Mouse (Mus musculus) thymus, adult 18-20 months (tissue): ENCODE measurements around the gene Plk5.

Experiments used
- DNase-seq, 2 experiments: peaks; one replicate each; pipeline ENCODE4 v3.0.0; 2022; ENCODE audit warnings: mixed read lengths in 2 of 2

Gene Plk5

DNA sequence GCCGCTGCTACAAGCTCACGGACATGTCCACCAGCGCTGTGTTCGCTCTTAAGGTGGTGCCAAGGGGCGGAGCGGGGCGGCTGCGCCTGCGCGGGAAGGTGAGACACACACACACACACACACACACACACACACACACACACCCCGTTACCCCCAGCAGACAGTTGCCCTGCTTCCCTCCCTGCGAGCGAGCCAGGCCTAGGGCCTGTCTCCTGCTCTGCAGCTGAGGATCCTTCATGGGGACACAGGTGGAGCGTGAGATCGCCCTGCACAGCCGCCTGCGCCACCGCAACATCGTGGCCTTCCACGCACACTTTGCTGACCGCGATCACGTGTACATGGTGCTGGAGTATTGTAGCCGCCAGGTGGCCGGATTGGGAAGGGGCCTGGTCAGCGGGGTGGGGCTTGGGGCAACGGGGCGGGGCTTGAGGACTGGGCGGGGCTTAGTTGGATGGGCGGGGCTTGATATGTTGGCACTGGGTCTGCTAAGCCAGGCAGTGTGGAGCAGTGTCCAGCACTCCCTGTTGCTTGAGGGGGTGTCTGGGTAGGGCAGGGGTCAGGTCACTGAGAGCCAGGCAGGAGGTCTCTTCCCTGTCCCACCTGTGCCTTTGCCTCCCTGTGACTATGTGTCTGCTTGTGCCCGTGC lies 1.9 kb downstream of the Plk5 start:
- no peak for DNase-seq

DNA sequence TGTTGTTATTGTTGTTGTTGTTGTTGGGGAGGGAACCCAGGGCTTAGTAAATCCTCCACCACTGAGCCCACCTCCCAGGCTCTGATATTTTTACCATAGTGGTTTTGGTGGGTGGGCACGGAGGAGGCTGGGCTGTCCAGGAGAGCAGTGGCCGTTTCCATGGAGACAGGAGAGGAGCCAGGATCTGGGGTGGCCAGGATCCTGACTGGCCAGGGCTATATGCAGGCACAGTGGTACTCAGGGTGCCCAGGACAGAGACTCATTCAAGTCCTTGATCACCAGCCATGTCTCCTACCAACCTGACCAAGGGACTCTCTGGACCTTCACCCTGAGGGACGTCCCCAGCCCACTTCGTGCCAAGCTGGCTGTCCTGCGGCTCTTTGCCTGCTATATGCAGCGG lies 7.5 kb downstream of the Plk5 start:
- no peak for DNase-seq

DNA sequence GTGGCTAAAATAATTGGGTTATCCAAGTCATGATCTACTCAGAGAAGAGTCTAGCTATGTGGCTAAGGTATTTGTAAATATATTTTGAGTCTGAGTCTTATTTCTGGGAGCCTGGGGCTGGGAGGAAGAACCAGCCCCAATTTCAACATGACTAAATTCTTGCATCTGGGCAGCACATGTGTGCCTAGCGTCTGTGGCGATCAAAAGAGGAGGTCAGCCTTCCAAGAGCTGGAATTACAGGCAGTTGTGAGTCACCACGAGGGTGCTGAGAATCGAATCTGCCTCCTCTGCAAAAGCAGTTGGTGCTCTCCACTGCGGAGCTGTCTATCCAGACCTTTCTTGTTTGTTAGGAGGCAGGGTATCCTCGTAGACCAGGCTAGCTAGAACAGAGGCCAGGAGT lies 9.5 kb downstream of the Plk5 start:
- DNase-seq, result no peak

DNA sequence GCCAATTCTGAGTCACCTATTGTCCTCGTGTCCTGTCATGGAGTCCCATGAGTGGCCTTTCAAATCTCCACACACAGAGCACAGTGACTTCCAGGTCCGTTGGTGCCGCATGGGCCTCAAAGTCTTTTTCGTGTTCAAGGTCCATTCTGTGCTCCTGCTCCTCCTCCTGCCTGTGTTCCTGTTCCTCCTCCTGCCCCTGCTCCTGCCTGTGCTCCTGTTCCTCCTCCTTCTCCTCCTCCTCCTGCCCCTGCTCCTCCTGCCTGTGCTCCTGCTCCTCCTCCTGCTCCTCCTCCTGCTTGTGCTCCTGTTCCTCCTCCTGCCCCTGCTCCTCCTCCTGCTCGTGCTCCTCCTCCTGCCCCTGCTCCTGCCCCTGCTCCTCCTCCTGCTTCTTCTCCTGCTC lies 11.7 kb downstream of the Plk5 start:
- no peak for DNase-seq

DNA sequence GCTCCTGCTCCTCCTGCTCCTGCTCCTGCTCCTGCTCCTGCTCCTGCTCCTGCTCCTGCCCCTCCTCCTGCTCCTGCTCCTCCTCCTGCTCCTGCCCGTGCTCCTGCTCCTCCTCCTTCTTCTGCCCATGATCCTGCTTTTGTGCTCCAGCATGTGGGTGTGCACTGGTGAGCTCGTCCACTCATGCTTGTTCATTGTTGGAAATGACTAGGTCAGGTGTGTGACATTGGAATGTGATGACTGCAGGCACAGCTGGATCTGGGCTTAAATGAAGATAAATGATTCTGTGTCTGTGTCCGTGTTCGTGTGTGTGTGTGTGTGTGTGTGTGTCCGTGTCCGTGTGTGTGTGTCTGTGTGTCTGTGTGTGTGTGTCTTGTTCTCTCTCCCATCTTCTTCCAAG lies 12.1 kb downstream of the Plk5 start:
- no peak for DNase-seq

DNA sequence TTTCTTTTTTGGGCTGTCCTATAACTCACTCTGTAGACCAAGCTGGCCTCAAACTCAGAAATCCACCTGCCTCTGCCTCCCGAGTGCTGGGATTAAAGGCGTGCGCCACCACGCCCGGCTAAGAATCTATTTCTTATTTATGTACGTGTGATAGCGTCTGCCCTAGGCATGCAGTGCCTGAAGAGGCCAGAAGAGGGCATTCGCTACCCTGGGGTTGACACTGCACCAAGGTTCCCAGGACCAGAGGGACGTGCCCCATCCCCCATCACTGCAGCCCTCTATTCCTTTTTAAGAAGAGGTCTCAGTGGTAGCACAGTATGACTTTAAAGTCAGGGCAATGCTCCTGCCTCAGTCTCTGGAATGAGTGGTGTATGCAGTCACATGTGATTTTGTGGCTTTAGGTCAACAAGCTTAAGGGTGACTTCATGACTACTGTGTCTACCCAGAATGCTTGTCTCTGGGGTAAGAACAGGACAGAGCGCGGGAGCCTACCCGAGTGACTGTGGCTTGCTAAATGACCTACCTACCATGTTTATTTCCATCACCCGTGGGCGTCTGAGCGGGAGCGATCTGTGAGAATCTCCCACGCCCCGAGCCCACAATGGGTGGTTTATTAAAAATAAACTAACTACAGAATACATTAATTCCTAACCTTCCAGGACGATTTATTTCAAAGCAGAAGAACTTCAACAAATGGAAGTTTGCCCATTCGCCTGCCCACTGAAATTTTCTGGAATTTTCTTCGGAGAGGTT lies 13.9 kb downstream of the Plk5 start:
- DNase-seq, result no peak

DNA sequence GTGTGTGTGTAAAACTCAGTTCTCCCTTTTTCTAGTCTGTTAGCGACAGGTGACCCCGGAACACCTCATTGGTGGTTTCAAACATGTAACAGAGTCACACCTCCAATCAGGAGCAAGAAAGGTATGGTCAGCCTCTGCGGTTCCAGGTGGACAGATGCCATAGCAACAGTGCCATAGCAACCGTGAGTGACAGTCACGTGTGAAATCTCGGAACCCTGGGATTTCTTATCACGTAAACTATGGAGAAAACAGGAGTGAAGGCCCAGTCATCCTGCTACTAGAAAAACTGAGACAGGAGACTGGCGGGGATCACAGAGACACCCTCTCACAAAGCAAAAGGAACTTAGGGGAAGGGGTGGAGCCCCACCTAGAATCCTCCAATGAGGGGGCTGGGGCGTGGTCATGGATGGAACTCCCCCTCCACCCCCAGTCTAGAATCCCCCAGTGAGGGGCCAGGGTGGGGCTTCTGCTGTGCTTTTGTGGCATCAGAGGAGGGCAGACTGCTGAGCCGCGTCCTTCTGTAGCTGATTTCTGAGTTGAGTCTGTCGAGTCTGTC lies 15.2 kb downstream of the Plk5 start:
- peak; percentile 52 to 71 for DNase-seq

DNA sequence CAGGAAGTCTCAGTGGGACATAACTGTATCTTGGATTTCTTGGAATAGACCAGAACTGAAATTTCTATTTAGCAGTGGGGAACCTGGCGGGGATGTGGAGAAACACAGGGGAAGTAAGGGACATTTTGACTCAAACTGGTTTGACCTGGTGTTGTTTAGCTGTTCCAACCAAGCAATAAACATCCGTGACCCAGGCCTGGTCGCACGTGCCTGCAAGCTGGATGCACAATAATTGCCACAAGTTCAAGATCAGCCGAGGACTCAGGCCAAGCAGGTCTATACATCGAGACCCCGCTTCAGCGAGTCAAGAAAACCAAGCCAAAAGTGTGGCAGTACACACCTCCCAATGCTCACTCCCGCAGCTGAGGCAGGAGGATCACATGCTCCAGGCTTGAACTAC lies 15.7 kb downstream of the Plk5 start:
- no peak for DNase-seq

DNA sequence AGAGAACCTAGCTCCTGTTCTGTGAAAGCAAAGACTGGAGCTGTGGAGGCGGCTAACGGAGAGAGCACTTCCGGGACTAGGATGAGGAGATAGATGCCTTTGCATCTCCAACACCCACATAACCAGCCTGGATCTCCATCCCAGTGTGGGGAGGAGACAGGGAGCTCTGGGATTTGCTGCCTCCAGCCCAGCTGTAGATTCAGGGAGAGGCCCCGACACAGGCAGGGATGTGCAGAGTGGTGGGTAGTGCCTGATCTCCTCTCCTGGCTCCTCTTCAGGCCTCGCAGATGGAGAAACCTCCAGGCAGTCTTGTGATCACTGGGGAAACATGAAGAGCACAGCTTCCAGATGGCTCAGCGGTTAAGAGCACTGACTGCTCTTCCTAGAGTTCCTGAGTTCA lies 16.4 kb downstream of the Plk5 start:
- no peak for DNase-seq

DNA sequence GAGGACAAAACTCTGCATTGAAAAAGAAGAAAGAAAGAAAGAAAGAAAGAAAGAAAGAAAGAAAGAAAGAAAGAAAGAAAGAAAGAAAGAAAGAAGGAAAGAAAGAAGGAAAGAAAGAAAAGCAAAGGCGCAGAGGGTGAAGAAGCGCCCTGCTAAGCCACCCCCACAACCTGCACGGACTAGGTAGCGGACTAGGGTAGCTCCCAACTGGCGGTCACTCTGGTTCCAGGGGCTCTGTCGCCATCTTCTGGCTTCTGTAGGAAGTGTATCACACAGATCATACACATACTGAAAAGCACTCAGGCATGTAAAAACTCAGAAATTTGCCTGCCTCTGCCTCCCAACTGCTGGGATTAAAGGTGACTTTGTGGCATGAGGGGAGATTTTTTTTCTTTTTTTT lies 17.8 kb downstream of the Plk5 start:
- DNase-seq, result no peak

DNA sequence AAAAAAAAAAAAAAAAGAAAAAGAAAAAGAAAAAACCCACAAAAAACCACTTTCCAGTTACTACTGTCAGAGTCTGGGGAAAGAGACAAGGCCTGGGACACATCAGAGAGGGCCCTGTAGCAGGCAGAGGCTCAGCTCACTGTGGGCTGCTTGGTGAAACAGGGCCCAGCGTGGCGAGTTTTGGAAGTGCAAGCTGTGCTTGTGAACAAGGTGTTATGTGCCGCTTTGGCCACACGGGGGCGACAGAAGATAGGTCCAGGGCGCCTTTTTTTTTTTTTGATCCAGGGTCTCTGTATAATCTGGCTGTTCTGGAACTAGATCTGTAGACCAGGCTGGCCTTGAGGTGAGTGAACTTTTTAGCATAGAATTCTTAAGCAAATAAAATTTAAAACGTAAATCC lies 19.9 kb downstream of the Plk5 start:
- DNase-seq, result peak; percentile 75 to 77

DNA sequence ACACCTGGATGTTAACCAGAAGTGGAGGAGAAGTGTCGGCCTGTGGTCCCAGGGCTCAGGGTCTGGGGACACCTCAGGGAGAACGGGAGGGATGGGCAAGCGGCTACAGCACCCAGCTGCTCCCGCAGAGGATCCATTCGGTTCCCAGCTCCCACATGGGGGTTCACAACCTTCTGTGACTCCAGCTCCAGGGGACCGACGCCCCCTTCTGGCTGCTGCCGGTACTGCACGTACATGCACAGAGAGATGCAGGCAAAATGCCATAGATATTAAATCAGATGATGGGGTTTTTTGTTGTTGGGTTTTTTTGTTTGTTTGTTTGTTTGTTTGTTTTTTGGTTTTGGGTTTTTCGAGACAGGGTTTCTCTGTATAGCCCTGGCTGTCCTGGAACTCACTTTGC lies 21.5 kb downstream of the Plk5 start:
- no peak for DNase-seq

DNA sequence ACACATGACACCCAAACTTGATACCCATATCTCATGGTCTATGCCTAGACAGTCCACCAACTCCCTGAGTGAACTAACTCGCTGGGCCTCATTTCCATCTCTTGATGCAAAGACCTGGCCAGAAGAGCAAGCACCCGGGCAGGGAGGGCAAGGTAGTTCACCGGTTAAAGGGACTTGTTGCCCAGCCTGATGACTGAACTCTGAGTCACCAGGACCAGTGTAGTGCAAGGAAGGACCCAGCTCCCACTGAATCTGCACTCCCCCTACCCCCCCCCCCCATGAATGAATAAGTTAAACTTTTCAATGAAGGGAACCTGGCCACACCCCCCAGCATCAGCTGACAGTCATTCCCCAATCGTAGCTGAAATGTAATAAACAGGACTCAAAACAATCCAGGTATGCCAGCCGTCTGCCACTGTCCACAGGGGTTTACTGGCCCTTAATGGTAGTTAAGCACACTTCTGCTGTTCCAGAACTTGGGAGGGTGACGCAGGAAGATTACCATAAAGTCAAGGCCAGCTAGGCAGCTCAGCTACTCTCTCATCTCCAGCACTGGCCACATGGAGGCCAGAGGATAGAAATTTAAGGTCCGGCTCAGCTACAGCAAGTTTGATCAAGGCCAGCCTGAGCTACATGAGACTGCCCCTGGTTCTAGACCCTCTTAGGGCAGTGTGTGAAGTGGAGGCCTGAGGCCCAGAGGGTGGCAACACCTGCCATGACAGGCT lies 26.5 kb downstream of the Plk5 start:
- no peak for DNase-seq

DNA sequence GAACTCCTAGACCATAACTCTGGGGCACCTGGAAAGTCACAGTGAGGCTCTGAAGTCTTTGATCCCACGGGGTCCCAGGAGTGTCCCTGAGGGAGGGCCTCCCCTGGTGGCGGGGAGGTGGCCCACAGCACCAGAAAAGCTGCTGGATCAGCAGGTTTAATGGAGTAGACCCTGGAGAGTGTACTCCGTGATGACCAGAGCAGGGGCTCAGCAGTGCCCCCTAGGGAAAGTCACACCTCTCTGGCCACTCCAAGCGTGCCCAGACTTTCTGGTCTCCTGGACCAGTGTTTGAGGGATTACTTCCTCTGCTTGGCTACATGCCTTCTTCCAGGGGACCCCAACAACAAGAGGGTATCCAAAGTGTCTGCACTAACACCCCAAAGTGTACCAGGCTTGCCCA lies 27.2 kb downstream of the Plk5 start:
- DNase-seq, result no peak

DNA sequence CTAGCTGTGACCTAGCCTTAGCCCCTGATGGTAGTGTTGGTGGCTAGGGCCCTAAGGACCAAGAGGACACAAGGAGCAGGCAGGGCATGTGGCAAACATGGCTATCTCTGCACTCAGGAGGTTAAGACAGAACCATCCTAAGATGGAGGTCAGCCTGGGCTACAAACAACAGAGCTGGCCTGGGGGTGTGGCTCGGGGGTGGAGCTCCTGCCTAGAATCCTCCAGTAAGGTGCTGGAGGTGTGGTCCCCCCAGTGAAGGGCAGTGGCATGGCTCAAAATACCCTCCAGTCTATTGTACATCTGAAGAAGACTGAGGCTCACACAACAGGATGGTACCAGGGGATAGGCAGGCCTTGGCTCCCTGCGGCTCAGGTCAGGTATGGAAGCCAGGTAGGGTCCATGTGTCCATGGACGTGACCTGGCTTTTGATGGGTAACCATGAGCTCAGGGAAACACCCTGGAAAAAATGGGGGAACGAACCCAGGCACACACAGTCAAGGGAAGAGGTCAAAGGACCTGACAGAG lies 27.9 kb downstream of the Plk5 start:
- no peak for DNase-seq

DNA sequence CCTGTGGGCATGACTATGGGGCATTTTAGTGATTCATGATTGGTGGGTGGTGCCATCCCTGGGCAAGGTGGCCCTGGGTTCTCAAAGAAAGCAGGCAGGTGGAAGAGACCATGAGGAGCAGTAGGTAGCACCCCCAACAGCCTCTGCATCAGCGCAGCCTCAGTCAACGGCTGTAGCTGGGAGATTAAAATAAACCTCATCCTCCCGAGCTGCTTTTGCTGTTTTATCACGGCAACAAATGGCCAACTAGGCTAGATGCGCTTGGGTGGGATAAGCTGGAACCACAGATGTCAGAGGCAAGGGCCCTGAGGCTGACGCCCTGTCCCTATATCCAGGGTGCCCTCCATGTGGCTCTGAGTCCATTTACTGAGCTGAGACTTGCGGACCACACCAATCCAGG lies 28.4 kb downstream of the Plk5 start:
- no peak for DNase-seq

DNA sequence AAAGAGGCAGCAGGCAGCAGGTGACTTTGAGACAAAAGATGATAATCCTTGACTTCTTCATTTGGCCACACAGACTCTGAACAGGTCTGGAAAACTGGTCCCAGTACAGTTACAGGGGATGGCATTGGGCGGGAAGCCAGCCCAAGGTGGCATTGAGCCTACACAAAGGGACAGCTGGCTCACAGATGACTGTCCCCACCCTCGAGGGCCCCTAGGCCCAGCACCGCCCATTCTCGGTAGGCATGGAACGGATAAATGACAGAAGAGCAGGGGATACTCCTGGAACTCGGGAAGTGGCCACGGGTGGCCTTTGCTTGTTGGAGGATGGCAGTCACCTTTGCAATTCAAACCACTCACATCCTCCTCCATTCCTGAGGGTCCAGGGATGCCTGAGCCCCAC lies 29.1 kb downstream of the Plk5 start:
- no peak for DNase-seq

DNA sequence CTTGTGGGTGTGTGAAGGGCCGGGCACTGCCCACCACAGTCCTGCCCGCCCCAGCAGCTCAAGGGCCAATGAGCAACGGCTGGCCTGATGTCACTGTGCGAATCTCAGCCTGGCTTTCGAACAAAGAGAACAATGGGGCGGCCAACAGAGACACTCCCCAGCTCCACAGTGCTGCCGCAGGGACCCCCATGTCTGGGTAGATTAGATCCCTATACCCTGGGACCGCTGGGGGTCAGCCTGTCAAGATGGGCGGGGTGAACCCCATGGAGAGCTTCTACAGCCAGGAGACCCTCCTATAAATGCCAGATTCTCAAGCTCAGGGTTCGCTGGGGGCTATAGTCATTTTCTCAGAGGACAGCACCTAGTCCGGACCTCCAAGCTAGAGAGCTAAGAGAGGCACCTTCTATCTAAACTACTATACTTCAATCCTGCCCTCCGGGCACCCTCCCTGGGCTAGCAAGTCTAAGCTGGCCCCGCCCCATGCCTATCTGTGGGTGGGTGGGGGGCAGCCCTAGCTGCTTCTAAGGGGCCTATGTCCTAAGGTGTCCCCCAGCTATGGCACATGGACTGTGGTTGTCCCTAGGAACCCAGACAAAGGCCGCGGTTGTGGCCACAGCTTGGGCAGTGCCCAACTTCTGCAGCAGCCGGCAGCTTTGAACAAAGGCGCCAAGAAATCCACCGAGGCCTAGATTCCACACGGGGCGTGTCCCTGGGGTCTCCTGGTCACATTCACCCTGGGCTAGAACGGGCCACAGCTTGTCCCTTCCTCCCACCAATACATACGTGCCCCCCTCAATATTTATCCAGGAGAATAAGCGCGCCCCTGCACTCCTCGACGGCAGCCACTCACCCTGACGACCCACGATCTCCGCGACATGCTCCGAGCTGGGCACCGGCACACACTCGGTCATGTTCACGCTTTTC lies 29.8 kb downstream of the Plk5 start:
- no peak for DNase-seq

DNA sequence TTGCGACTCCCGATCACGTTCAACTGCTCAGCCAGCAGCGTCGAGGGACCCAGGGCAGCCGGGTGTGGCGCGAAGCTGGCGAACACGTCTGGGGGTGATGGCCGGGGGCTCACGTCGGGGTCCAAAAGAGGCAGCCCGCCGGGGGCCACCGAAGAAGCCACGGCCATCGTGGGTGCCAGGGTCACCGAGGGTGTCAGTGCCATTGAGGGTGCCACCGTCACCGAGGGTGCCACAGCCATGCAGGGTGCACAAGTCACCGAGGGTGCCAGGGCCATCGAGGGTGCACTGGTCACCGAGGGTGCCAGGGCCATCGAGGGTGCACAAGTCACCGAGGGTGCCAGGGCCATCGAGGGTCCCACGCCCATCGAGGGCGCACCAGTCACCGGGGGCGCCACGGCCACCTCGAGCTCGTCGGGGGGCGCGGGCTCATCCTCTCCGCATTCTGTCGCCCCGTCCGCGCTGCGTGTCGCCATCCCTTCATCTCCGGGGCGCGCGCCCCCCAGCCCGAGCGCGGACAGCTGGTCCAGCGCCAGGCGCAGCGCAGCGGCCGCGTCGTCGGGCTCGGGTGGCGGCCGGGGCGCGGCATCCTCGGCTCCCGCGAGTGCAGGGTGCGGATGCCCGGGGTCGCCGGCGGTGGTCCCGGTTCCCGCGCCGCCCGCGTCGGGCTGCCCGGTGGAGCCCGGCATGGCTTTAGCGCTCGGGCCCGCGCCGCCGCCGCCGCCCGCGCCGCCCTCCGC lies 30.6 kb downstream of the Plk5 start:
- no peak for DNase-seq

DNA sequence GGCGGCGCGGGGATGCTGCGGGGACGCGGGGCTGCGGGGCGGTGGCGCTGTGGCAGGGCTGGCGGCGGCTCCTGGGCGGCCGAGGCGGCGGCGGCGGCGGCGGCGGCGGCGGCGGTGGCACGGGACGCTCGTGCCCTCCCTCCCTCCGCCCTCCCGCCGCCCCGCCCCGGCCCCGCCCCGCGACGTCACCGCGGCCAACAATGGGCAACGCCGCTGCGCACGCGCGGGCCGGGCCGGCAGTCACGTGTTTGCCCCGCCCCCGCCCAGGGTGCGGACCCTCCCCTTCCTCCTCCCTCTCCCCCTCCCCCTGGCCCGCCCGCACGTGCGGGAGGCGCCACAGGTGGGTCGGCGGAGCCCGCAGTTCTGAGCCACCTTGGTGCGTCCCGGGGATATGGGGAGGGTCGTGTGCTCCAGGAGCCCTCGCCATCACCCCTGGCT lies 31.3 kb downstream of the Plk5 start, which contains the start of gene Mex3d:
TSS of gene Mex3d (minus strand) at position 138 of the 438 bp plus-strand sequence.
- DNase-seq, result peak; percentile 71 to 77

DNA sequence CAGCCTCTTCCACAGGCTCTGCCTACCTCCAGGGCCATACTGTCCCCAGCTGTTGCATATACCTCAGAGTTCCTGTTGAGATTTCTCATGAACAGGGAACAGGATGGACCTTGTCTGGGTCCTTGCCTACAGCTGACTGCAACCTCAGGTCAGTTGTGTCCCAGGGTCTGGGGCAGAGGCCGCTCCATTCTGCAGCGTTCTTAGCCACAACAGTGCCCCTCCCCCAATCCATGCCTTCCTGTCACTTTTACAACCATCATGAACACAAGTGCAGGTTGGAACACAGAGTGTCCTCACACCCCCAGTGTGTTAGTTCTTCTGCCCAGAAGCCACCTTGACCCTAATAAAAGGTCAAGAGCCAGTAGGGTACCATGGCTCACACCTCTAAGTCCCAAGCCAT lies 32.5 kb downstream of the Plk5 start:
- DNase-seq, result no peak
